Mouse (Mus musculus): ENCODE results near the gene Rhox4g.
"Not testable (repeated sequence)": the region's sequence is repeated elsewhere in the genome, so short reads cannot be mapped to it uniquely, and the experiment has no call there.

GRCm38 (mm10) chrX:37651227-37651626 lies at the start of gene Rhox4g:
- not testable (repeated sequence) for TF ChIP-seq CTCF (IDR thresholded peaks at IDR 0.05; ENCODE audit: low read depth, low read length); POLR2A (IDR thresholded peaks at IDR 0.05; ENCODE audit: extremely low read depth, insufficient read depth, low read length)
